Mouse (Mus musculus): ENCODE data around the gene Prmt8. TPM values are rescaled to one million over a fixed set of nuclear protein-coding genes. Genes with fewer than 3 reads are reported as not detected.

The Prmt8 gene
- polyA plus RNA-seq, 1 experiment from 2014 or later, result 1.3 TPM

Small RNA genes lying within 50 kb of the gene (microRNA-seq; reads per million reads assigned to microRNA genes)
- gene Mir7233 (ENCODE audit: borderline number of aligned reads), result not detected

Other genes with a start within 250 kb of the Prmt8 start
- 1.0 and 1.1 TPM in 2 replicates for gene Cracr2a, start 208.1 kb downstream of the Prmt8 start, polyA plus RNA-seq (2014; fragmentation: Nextera tagmentation; extraction: Ambion mirVana)
- gene Tspan11, start 118.1 kb upstream of the Prmt8 start, polyA plus RNA-seq (2014; fragmentation: Nextera tagmentation; extraction: Ambion mirVana), result 21.9 and 22.1 TPM in 2 replicates